Mouse (Mus musculus) retina, adult 2 months (tissue): ENCODE results near the gene Uvrag.

Experiments used
- DNase-seq: peaks from one replicate; pipeline ENCODE4 v3.0.0-alpha.2; 2012; ENCODE audit warnings: low read depth, low spot score

The Uvrag gene

GRCm38 (mm10) chr7:99059934-99060333 lies 81.0 kb downstream of the Uvrag start:
- DNase-seq: no peak

GRCm38 (mm10) chr7:99057053-99057630 lies 83.8 kb downstream of the Uvrag start:
- no peak for DNase-seq

- DNase-seq: peak; percentile 46
These were observed 87.3 kb downstream of the Uvrag start for GRCm38 (mm10) chr7:99053626-99054025.

GRCm38 (mm10) chr7:99052471-99053241 lies 88.3 kb downstream of the Uvrag start:
- no peak for DNase-seq

- no peak for DNase-seq
These were observed 90.1 kb downstream of the Uvrag start for GRCm38 (mm10) chr7:99050882-99051281.

- no peak for DNase-seq
These were observed 91.0 kb downstream of the Uvrag start for GRCm38 (mm10) chr7:99049897-99050296.

- DNase-seq: no peak
These were observed 94.3 kb downstream of the Uvrag start for GRCm38 (mm10) chr7:99046545-99047206.

- DNase-seq: no peak
These were observed 95.4 kb downstream of the Uvrag start for GRCm38 (mm10) chr7:99045525-99045924.

GRCm38 (mm10) chr7:99043923-99044322 lies 97.0 kb downstream of the Uvrag start:
- DNase-seq: no peak

- DNase-seq: no peak
These were observed 97.6 kb downstream of the Uvrag start for GRCm38 (mm10) chr7:99043322-99043721.

- no peak for DNase-seq
These were observed 99.1 kb downstream of the Uvrag start for GRCm38 (mm10) chr7:99041818-99042217.

- no peak for DNase-seq
These were observed 101.0 kb downstream of the Uvrag start for GRCm38 (mm10) chr7:99039912-99040311.

GRCm38 (mm10) chr7:99036284-99036683 lies 104.7 kb downstream of the Uvrag start:
- no peak for DNase-seq

GRCm38 (mm10) chr7:99034909-99035308 lies 106.0 kb downstream of the Uvrag start:
- no peak for DNase-seq

- no peak for DNase-seq
These were observed 107.1 kb downstream of the Uvrag start for GRCm38 (mm10) chr7:99033838-99034237.

GRCm38 (mm10) chr7:99033314-99033713 lies 107.6 kb downstream of the Uvrag start:
- no peak for DNase-seq

- no peak for DNase-seq
These were observed 108.9 kb downstream of the Uvrag start for GRCm38 (mm10) chr7:99032051-99032450.

GRCm38 (mm10) chr7:99028108-99028507 lies 112.8 kb downstream of the Uvrag start:
- no peak for DNase-seq

- DNase-seq: no peak
These were observed 113.8 kb downstream of the Uvrag start for GRCm38 (mm10) chr7:99027185-99027584.

- no peak for DNase-seq
These were observed 115.0 kb downstream of the Uvrag start for GRCm38 (mm10) chr7:99025989-99026388.

GRCm38 (mm10) chr7:99025265-99025664 lies 115.7 kb downstream of the Uvrag start:
- DNase-seq: no peak

- DNase-seq: no peak
These were observed 116.2 kb downstream of the Uvrag start for GRCm38 (mm10) chr7:99024791-99025190.

GRCm38 (mm10) chr7:99023931-99024330 lies 117.0 kb downstream of the Uvrag start:
- DNase-seq: no peak
